Mouse (Mus musculus): ENCODE results near the gene Auh.

GRCm38 (mm10) chr13:52833220-52833619 lies 96.3 kb downstream of the Auh start:
- peak; percentile 67 for TF ChIP-seq CTCF (IDR thresholded peaks at IDR 0.05)
- no peak for TF ChIP-seq POLR2A (IDR thresholded peaks at IDR 0.05; ENCODE audit: insufficient read depth, low read depth, low read length)
